Mouse (Mus musculus): ENCODE measurements at regions not wholly inside any gene's neighbourhood (a gene's known extent, or its start where the extent isn't known, plus 50 kb on each side); places are given as distances from the start of the nearest gene placed in this dataset.

GRCm38 (mm10) chr15:61299796-61300195, 377.0 kb upstream of the A1bg start:
- no peak for DNase-seq (ENCODE audit: low spot score in 2 of 2)

- DNase-seq (ENCODE audit: low spot score in 2 of 2) = no peak
Observed at GRCm38 (mm10) chr15:61297447-61298208, 374.8 kb upstream of the A1bg start.

DNA sequence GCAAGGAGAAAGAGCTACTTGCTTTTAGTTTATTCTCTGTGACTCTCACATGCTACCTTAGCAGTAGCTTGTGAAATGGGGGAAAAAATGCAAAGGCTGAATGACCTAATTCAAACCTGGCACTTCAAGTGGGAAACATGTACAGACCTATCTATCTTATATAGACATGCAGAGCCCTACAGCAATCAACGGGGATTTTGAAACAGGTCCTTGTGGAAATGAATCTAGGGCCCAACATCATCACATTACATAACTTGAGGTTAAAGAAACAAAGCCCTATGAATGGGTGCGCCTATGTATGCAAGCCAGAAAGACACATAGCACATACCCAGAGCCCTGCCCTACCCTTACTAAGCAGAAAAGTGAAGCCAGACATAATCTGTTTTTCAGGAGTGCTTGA, 371.8 kb upstream of the A1bg start:
- DNase-seq (ENCODE audit: low spot score in 2 of 2) = no peak

GRCm38 (mm10) chr15:61294131-61294530, 371.3 kb upstream of the A1bg start:
- DNase-seq (ENCODE audit: low spot score in 2 of 2) = no peak

- DNase-seq (ENCODE audit: low spot score in 2 of 2) = no peak
Observed at GRCm38 (mm10) chr15:61268766-61269165, 346.0 kb upstream of the A1bg start.

DNA sequence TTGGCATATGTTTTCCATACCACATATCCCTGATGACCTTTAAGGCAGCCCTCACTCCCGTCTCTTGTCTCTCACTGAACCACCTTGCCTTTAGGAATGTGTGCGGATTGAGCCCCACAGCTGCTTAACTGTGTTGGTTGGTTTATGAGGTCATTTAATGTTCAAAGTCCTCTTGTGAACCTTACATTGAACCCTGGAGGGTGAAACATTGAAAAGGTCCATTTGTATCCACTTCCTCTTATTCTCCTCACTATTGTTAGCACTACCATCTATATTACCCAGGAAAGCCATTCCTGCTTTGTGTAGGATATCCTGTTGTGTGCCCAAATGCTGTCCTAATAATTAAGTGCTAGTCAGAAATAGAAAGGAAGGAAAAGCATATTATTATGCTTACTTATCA, 336.2 kb upstream of the A1bg start:
- no peak for DNase-seq (ENCODE audit: low spot score in 2 of 2)

GRCm38 (mm10) chr15:61244511-61244910, 321.7 kb upstream of the A1bg start:
- DNase-seq (ENCODE audit: low spot score in 2 of 2) = no peak

DNA sequence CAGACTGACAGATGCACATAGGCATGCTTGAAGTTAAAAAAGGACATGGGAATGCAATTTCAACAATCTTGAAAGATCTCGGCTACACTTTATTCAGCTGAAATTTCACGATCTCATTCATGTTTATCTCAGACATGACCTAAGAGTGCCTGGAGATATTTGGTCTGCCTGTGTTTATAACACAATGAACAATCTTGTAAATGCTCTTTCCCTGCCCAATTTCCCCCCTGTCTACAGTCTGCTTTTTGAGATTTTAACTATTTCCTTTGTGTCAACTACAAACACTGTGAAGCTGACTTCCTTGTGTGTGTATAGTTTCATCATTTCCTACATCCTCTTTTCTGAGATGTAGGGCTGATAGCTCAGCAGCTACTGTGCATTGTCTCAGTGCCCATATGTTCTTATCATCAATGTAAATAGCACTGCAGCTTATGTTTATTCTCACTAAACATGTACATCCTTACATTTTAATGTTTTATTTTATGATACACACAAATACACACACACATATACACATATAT, 319.4 kb upstream of the A1bg start:
- DNase-seq (ENCODE audit: low spot score in 2 of 2) = no peak

- no peak for DNase-seq (ENCODE audit: low spot score in 2 of 2)
Observed at GRCm38 (mm10) chr15:61241741-61242140, 318.9 kb upstream of the A1bg start.

- DNase-seq (ENCODE audit: low spot score in 2 of 2) = no peak
Observed at GRCm38 (mm10) chr15:61240344-61240743, 317.5 kb upstream of the A1bg start.

- no peak for DNase-seq (ENCODE audit: low spot score in 2 of 2)
Observed at GRCm38 (mm10) chr15:61239414-61239813, 316.6 kb upstream of the A1bg start.

DNA sequence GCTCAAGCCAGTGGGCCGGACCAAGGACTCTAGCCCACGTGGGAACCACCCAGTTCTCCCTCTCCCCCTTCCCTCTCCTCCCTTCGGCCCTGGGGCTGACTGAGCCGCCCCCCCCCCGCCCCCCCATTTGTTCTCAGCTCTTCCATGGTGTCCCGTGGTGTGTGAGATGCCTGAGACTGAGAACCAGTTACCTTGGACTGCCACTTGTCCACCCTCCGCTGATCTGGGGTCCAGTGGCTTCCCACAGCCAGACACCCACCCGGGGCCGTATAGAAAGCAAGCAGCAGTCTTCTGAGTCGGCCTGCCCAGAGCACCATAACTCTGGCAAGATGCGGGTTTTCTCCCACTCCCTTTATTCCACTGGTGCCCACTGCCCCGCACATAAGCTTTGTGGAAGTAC, 316.2 kb upstream of the A1bg start:
- DNase-seq (ENCODE audit: low spot score in 2 of 2) = no peak

DNA sequence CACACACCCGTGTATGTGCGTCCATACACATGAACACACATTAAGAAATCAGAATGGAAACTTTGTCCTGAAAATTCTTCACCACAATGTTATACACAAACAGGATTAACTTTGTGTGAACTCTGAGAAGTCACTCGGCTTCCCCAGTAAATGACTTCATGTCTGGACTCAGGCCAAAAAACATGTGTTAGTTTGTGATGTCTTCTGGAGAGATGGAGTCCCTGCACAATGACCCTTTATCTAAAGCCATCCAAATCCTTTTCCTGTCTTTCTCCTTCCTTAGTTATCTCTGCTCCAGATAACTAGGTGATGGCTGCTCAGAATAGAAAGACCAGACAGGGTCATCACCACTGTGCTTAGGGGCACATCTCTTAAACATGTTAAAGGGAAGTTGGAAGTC, 306.8 kb upstream of the A1bg start:
- DNase-seq (ENCODE audit: low spot score in 2 of 2) = no peak

DNA sequence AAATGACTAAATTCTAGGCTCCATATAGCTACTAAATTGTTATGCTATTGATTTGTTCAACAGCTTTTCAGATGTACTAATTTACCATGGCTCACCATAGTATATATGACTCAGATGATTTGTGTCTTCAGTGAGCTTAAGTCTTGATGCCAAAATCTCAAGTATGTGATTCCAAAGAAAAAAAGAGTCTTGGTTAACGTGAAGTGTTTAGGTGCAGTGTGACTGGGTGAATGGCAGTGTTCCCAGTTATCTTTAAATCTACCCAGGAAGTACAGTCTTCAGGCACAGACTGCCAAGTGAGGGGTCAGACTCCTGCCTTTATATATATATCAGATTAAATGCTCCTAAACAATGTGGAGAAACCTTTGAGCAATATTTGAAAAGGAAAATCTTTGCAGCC, 300.1 kb upstream of the A1bg start:
- no peak for DNase-seq (ENCODE audit: low spot score in 2 of 2)

- DNase-seq (ENCODE audit: low spot score in 2 of 2) = no peak
Observed at GRCm38 (mm10) chr15:61210161-61210560, 287.3 kb upstream of the A1bg start.

DNA sequence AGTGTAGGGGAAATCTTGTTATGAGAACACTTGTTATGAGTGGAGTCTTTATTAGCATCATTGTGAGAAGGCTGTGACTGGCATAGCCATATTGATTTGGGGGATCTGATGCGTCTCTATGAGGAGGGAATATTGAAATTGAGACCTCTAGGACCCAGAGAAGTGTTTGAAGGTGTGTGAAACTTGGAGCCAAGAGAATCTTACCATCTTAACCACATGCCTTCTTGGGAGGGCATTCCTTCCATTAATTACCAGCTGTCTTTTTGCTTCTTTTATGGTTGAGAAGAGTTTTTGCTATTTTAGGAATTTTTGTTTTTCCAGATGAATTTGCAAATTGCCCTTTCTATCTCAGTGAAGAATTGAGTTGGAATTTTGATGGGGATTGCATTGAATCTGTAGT, 267.2 kb upstream of the A1bg start:
- no peak for DNase-seq (ENCODE audit: low spot score in 2 of 2)

- no peak for DNase-seq (ENCODE audit: low spot score in 2 of 2)
Observed at GRCm38 (mm10) chr15:61189481-61189880, 266.7 kb upstream of the A1bg start.

DNA sequence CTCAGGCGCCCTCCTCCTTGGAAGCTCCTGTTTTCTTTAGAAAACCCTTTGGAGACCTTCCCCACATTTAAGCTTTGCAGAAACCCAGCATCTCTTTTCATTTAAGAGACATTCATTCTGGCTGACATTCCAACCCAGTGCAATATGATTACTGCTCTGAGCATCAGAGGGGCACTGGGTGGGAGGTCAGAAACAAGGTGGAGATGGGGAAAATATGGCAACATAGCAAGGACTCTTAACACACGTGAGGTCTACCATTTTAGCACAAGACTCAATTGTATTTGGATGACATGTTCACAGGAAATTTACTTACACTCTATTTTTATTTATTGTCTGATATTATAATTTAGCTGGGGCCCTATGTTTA, 261.8 kb upstream of the A1bg start:
- no peak for DNase-seq (ENCODE audit: low spot score in 2 of 2)

- no peak for DNase-seq (ENCODE audit: low spot score in 2 of 2)
Observed at GRCm38 (mm10) chr15:61183751-61184596, 261.2 kb upstream of the A1bg start.

DNA sequence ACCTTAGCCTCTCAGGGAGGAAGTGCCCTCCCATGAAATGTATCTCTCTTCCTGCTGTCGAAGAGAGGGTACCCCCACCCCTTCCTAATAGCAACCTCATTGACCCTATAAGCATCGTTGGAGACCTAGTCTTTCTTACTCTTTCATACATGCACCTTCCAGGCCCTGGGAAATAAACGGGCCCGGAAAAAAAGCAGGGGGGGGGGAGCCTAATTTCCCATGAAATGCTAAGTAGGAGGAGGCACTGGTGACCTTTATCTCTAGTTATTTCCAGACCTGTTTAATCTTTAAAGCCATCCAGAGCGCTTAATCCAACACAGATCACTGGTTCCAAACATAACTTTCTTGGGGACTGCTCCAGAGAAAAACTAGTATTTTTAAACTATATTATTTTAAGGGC, 260.5 kb upstream of the A1bg start:
- no peak for DNase-seq (ENCODE audit: low spot score in 2 of 2)

GRCm38 (mm10) chr15:61168842-61169416, 246.1 kb upstream of the A1bg start:
- no peak for DNase-seq (ENCODE audit: low spot score in 2 of 2)

DNA sequence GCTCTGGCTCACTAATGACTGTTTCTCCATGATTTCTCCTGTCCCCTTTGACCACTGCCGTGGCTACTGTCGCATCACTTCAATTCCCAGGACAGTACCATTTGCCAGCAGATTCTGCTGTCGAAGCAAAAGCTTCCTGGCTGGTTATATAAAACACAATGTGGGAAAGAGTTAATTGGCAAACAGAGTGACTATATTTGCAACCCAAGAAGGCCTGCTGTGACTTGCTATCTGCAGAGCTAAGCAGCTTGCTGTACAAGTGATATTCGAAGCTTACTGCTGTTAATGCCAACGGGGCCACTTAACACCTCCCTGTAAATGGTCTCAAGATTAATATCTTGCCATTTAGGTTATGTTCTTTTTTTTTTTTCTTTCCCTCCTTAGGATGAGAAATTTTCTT, 242.2 kb upstream of the A1bg start:
- DNase-seq (ENCODE audit: low spot score in 2 of 2) = no peak

Measured in adrenal gland, adult 18-20 months (tissue).